Mouse (Mus musculus) frontal cortex, adult 2 months (tissue): ENCODE measurements around the gene Utp14b. TPM values are rescaled to one million over a fixed set of nuclear protein-coding genes. Genes with fewer than 3 reads are reported as not detected.

Experiments used
- DNase-seq, 2 experiments: peaks; one replicate each; pipeline ENCODE4 v3.0.0; 2022; ENCODE audit warnings: low spot score in 1 of 2; ENCODE audit errors: extremely low spot score in 1 of 2
- polyA plus RNA-seq: library from polyadenylated mRNA; depleted of rRNA; stranded (reverse); fragments of >200 nt; gene quantifications from 2 replicates; pipeline ENCODE4 v1.2.3, GENCODE M21; 2012; rRNA removed

The Utp14b gene
- 5.7 and 7.9 TPM in 2 replicates for polyA plus RNA-seq

DNA sequence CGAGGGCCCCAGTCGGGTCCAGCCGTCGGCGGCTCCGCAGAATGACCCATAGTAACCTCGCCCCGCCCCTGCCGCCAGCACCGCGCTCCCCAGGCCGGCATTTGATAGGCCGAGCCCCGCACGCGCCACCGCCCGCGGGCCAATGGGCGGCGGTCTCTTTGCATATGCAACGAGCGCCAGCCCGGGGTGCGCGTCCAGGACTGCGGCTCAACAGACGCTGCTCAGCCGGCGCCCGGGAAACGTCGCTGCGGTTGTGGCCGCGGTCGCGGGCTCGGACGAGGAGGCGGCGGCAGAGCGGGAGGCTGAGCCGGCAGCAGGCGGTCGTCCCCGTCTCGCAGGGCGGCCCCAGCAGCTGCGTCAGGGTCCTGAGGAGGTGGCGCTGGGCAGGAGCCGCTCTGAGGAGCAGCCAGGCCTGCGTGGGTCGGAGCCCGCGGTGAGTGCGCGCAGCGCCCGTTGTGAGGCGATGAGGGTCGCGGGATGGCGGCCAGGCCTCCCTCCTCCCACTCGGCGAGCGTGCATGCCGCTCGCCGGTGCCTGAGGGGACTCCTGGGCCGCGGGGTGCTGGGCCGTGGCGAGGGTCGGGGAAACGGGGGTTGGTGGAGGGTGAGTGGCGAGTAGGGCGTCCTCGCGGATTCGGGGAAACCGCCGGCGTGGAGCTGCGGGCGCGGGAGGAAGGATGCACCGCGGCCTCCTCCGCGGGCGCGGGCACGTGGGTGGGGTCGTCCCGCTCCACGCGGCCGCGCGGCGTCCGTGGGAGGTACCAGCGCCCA, at the start of gene Utp14b, which contains the start of gene Acsl3:
Gene Utp14b (plus strand): TSS at position 368 of the 770 bp plus-strand sequence.
Gene Acsl3 (plus strand): TSS at position 155 of the 770 bp plus-strand sequence.
- peak; percentile 93 to 96 for DNase-seq

- no peak for DNase-seq
Observed at GRCm38 (mm10) chr1:78609134-78609907, 48.5 kb upstream of the Utp14b start.

- DNase-seq, result no peak
Observed at GRCm38 (mm10) chr1:78611039-78611438, 46.8 kb upstream of the Utp14b start.

- no peak for DNase-seq
Observed at GRCm38 (mm10) chr1:78612959-78613358, 44.9 kb upstream of the Utp14b start.

DNA sequence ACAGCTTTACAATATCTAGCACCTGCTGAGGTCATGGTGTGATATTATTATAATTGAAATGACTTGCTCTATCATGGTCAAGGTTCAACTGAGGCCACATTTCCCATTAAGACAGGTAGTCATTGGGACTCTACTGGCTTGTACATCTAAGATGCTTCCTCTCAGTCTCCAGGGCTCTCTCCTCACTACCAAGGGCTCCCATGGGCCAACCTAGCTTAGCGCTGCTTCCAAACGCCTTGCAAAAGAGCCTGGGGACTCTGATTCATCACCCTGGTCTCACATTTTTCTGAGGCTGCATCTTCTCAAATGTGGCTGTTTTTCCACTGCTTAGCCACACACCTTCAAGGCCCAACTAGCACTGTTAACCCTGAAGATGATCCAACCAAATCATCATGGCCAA, 33.5 kb upstream of the Utp14b start:
- no peak for DNase-seq

GRCm38 (mm10) chr1:78634486-78634885, 23.4 kb upstream of the Utp14b start:
- DNase-seq, result no peak

GRCm38 (mm10) chr1:78640871-78641270, 17.0 kb upstream of the Utp14b start:
- DNase-seq, result no peak

GRCm38 (mm10) chr1:78641791-78642190, 16.0 kb upstream of the Utp14b start:
- DNase-seq, result no peak

GRCm38 (mm10) chr1:78642197-78642596, 15.6 kb upstream of the Utp14b start:
- DNase-seq, result no peak

DNA sequence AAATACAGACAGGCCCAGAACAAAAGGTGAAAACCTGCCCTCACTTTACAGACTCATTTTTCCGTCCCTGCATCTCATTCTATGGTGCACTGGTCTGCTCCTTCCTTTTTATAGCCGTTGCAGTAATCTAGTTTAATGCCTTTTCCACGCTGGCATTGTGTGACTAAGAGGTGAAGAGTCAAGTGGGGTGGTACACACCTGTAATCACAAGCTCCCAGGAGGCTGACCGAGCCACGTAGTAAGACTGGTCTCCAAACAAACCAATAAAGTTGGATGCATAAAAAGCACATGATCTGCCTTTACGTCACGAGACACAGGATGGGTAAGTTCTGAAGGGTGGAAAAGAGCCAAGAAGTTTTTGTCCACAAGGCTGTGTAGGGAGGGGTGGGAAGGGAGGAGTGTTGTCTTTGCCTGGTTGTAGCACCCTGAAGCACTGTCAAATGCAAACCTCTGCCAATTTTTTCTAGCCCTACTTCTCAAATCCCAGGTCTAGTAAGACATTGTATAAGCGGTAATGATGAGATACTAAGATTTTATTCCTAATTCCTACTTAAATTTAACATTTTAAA, 10.4 kb upstream of the Utp14b start:
- DNase-seq, result no peak

- no peak for DNase-seq
Observed at GRCm38 (mm10) chr1:78649269-78650061, 8.4 kb upstream of the Utp14b start.

DNA sequence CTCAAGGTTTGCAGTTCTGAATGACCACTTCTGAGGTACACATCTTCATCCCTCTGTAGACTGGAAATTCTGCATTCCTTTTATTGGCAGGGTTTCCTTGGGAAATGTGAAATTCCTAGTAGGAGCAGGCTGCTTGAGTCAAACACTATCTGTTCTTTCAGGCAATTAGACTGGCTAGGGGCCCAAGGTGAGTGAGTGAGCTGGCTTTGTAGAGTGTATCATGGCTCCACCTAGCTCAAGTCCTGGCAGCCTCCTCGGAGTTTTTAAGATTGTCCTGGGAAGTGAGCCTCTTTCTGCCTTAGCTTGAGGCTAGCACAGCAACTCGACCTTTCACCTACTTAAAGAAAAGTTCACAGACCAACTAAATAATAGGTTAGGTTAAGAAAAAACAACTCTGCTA, 1.4 kb upstream of the Utp14b start:
- DNase-seq, result no peak

GRCm38 (mm10) chr1:78657021-78657629, 713 bp upstream of the Utp14b start:
- DNase-seq, result no peak

GRCm38 (mm10) chr1:78658441-78659269, 817 bp downstream of the Utp14b start:
- peak in 1 of 2 experiments; percentile 20 for DNase-seq

- DNase-seq, result no peak
Observed at GRCm38 (mm10) chr1:78659270-78659823, 1.5 kb downstream of the Utp14b start.

DNA sequence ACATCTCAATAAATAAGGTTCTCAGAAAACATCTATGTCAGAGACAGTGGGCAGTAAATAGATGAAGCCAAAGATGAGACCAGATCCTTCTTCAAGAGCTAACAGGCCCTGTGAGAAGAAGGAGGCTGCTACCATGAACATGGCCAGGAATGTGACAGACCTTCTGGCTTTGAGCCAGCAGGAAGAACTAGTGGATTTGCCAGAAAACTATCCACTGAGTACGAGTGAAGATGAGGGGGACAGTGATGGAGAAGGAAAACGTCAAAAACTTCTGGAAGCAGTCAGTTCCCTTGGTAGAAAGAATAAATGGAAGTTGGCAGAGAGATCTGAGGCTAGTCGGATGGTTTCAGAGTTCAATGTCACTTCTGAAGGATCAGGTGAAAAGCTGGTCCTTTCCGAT, 6.5 kb downstream of the Utp14b start:
- no peak for DNase-seq

DNA sequence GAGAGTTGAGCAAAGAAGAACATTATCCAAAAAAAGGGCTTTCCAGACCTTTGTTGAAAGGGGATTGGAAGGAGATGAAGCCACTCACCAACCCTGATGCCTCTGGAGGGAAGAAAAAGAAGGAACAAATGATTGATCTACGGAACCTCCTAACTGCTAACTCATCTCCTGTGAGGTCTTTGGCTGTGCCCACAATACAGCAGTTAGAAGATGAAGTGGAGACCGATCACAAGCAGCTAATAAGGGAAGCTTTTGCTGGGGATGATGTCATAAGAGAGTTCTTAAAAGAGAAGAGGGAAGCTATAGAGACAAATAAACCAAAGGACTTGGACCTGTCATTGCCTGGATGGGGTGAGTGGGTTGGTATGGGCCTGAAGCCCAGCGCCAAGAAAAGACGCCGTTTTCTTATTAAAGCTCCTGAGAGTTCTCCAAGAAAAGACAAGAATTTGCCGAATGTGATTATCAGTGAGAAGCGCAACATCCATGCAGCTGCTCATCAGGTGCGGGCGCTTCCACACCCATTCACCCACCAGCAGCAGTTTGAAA, 8.2 kb downstream of the Utp14b start:
- peak in 1 of 2 experiments; percentile 51 for DNase-seq

DNA sequence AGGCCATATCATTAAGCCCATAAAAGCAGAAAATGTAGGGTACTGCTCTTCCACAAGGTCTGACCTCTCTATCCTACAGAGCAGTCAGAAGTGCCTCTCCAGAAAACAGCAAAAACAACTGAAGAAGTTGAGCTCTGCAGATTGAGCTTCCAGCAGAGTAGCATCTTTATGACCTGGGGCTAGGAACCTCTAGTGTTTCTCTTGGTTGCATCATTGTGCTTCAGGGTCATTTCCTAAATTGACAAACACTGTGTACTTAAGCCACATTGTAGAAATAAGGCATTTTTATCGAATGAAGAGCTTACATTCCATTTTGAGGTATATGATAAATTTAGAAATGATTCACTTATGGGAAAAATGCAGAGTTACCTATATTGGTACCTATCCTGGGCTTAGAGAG, 8.7 kb downstream of the Utp14b start:
- no peak for DNase-seq

- no peak for DNase-seq
Observed at GRCm38 (mm10) chr1:78682291-78682690, 24.5 kb downstream of the Utp14b start.
